Mouse (Mus musculus) CD4-positive, CD25-positive, alpha-beta regulatory T cell, adult 4 months (primary cell): ENCODE measurements around the gene Gprasp2. TPM values are rescaled to one million over a fixed set of nuclear protein-coding genes. Genes with fewer than 3 reads are reported as not detected.
A peak's percentile ranks its signal among the peaks of the same experiment; 100 is the strongest.
"Not testable (repeated sequence)": the region's sequence is repeated elsewhere in the genome, so short reads cannot be mapped to it uniquely, and the experiment has no call there.

ENCODE experiments used
- ATAC-seq: one replicate; pipeline ENCODE4 v1.8.0; 2017
- polyA plus RNA-seq, 2 experiments: library from polyadenylated mRNA; unstranded; fragments of 100-300 nt; shearing (Covaris generic); gene quantifications; one replicate each; pipeline ENCODE4 v1.2.1; 2017

The Gprasp2 gene
- polyA plus RNA-seq, result 10 to 100 TPM in 1 of 2 experiments, 1 to 10 TPM in 1; 9.1 to 13.7 TPM

DNA sequence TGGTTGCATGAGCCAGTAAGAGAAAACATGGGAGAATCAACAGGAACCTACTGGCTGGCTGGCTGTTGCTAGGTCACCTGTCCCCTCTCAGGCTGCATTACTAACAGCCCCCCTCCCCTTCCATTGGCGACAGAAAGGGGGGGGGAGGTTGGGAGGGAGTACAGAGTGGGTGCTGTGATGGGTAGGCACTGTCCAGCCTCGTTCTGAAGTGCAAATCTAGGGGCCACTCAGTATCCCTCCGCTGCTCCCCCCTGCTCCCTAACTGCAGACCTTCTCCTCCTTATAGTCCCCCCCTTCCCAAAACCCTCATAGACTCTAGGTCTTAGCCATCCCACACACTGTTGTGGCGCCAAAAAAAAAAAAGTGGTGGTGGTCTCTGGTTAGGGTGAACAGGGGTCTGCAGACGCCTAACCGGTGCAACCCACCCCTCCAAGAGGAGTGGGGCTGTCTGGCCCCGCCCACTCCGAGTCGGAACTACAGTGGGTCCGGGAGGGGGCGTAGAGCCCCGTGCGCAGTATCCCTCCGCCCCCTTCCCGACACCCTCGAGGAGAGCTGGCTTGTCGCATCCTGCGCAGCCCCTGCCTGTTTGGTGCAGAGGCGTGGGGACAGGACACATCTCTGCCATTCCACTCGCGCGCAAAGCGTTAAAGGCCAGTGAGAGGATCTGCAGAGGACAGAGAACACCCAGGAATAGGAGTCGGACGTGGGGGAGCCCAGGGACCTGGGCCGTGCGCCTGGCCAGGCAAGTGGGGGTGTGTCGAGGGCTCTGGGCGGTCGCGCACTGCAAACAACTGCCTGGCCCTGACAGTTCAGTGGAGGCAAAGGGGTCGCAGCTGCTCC, at the start of gene Gprasp2:
Gene Gprasp2 (plus strand): TSS at position 514 of the 840 bp plus-strand sequence.
- ATAC-seq, result peak; percentile 70

DNA sequence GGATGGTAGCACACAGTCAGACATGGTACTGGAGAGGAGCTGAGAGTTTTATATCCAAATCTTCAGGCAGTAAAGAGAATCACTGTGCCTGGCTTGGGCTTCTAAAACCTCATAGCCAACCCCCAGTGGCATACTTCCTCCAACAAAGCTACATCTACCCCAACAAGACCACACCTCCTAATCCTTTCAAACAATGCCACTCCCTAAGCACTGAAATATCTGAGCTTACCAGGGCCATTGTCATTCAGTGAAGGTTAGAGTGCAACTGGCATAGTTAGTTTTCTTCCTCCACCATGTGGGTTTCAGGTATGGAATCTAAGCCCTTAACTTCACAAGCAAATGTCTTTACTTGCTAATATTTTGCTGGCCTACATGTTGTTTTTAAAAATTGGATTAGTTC, 47.3 kb upstream of the Gprasp2 start:
- ATAC-seq, result no peak

DNA sequence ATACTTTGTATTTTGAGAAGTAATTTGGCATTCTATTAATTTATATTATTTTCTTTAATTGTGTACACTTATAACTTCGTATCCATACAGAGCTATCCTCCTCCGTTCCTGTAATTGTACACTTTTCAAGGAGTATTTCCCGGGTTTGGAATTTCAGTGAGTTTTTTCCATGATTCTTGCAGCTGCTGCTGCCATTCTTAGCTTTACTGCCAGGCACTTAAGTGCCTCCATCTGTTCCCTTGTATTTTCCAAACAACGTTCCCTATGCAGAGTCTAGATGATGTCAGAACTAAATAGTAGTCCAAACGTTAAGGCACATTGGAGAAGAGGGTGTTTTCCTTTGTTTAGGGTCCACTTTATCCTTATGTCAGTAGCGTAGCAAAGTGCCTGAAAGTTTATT, 46.5 kb upstream of the Gprasp2 start:
- no peak for ATAC-seq

DNA sequence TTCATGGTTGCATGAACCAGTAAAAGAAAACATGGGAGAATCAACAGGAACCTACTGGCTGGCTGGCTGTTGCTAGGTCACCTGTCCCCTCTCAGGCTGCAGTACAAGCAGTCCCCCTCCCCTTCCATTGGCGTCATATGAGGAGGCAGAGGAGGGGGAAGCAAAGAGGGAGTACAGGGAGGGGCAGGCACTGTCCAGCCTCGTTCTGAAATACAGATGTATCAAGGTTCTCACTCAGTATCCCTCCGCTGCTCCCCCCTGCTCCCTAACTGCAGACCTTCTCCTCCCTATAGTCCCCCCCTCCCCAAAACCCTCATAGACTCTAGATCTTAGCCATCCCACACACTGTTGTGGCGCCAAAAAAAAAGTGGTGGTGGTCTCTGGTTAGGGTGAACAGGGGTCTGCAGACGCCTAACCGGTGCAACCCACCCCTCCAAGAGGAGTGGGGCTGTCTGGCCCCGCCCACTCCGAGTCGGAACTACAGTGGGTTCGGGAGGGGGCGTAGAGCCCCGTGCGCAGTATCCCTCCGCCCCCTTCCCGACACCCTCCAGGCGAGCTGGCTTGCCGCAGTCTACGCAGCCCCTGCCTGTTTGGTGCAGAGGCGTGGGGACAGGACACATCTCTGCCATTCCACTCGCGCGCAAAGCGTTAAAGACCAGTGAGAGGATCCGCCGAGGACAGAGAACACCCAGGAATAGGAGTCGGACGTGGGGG, 43.1 kb upstream of the Gprasp2 start:
- ATAC-seq, result peak; percentile 68

DNA sequence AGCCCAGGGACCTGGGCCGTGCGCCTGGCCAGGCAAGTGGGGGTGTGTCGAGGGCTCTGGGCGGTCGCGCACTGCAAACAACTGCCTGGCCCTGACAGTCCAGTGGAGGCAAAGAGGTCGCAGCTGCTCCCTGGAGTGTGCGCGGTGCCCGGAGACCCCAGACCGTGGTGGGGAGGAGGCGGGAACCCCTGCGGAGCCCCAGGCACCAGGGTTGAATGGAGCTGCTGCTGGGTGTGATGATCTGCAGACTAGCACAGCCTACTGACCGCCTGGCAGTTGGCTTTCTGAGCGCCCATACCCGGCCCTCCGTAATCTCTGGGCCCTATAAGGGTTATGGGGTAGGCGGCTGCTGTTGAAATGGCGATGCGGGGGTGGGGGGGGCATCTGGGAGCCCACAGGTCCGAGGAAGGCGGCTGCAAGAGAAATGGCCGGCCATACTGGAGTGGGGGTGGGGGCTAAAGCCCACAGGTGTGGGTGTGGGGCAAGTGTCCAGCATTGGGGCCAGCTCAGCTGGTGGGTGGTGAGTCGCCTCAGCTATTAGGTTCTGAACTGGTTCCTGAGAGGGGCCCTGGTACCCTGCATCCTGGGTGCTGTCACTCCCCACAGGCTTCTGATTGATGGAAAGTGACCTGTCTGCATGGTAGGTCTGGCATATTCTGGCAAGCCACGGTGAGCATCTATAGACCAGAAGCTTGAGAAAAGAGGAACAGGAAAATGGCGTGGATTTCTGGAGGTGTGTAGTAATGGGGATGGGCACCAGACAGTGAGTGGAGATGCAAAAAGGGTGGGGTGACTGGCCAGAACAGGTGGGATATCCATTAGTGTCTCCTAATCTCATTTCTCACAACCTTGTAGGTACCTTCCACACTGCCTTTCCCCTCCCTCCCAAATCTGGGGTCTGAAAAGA, 42.3 kb upstream of the Gprasp2 start:
- peak; percentile 45 for ATAC-seq

DNA sequence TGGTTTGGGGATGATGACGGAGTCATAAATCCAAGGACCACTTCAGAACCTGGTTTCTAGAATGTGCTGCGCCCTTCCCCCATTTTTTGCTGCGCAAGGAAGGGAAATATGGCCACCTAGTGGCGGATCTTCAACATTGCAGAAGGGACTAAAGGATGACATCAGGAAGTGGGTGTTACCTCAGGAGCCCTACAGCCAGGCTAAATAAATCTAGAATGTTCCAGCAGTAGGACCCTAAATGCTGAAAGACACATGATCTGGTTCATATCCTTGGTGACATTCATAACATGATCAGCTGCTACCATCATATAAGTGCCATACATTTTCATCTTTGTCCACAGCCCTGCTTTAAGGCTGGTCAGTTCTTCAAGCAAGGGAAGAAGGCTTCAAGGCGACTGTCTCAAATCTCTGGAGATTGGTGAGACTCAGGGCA, 41.6 kb upstream of the Gprasp2 start, which contains the start of gene Bhlhb9:
Gene Bhlhb9 (plus strand): TSS at position 383 of the 433 bp plus-strand sequence.
- peak; percentile 87 for ATAC-seq

DNA sequence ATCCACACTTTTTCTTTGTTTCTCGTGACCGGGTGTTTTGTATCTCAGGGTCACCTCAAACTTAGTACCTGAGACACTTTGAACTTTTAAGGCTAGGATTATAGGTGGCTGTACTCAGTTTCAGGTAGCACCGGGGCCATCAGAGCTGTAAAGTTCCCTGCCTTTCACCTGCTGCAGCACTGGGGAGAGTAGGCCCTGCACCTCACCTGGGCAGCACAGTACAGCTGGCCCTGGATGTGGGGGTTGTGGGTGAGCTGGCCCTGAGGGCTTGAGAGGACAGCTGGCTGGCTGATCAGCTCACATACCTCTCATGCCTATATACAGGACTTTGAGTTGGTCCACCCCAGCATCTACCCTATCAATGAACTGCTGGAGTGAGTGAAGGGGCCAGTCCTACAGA, 34.7 kb upstream of the Gprasp2 start:
- no peak for ATAC-seq

DNA sequence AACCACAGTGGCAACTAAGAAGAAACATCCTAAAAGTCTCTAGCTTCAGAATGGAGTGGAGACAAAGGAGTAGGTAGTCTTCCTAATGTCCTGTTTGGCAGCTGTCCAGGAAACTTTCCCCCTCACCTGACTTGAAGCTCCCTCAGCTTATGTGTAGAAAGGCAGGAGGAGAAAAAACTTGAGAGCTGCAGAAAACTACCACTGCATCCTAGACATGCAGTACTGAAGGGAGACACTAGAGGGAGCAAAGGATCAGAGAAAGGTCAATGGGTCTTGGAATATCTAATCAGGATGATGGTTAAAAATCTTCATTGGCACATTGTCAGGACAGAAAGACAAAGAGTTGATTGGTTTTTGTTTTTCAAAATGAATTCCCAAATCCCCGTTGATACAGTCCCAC, 33.1 kb upstream of the Gprasp2 start:
- ATAC-seq, result peak; percentile 80

DNA sequence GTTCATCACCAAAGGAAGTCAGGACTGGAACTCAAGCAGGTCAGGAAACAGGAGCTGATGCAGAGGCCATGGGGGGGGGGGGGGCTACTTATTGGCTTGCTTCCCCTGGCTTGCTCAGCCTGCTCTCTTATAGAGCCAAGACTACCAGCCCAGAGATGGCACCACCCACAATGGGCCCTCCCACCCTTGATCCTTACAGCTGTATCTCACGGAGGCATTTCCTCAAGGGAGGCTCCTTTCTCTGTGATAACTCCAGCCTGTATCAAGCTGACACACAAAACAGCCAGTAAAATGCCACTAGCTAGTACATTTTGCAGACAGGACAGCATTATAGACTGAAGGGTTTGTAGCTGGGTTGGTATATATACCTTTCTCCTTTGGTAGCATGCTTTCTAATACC, 2.9 kb upstream of the Gprasp2 start:
- ATAC-seq, result not testable (repeated sequence)

DNA sequence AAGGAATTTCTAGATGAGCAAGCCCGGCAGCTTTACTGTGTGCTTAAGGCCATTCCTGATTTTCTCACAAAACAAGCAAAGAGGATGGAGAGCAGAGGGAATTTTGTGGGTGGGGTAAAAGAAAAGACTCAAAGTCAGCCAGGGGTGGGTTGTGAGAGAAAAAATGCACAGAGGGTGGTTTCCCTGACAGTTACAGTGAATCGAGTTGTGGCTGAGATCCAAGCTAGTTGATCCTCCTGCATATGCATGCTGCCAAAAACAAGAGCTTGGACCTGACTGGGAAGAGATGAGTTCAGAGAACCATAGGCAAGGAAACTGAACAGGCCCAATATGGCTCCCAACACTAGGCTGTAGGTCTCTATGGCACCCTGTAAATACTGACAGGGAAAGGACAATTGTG, 938 bp upstream of the Gprasp2 start:
- no peak for ATAC-seq

DNA sequence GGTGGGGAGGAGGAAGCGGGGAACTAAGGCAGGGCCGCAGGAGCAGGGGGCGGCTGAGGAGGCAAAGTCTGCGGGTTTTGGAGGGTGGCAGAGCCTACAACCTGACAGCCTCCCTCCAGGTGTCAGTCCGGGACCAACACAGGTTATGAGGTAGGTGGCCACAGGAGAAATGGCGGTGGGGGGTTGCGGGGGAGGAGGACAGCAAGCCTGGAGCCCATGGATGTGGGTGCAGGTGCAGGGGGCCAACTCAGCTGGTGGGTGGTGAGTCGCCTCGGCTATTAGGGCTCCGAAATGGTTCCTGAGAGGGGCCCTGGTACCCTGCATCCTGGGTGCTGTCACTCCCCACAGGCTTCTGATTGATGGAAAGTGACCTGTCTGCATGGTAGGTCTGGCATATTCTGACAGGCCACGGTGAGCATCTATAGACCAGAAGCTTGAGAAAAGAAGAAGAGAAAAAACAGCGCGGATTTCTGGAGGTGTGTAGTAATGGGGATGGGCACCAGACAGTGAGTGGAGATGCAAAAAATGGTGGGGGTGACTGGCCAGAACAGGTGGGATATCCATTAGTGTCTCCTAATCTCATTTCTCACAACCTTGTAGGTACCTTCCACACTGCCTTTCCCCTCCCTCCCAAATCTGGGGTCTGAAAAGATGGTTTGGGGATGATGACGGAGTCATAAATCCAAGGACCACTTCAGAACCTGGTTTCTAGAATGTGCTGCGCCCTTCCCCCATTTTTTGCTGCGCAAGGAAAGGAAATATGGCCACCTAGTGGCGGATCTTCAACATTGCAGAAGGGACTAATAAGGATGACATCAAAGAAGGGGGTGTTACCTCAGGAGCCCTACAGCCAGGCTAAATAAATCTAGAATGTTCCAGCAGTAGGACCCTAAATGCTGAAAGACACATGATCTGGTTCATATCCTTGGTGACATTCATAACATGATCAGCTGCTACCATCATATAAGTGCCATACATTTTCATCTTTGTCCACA, 860 bp downstream of the Gprasp2 start:
- peak; percentile 83 for ATAC-seq

DNA sequence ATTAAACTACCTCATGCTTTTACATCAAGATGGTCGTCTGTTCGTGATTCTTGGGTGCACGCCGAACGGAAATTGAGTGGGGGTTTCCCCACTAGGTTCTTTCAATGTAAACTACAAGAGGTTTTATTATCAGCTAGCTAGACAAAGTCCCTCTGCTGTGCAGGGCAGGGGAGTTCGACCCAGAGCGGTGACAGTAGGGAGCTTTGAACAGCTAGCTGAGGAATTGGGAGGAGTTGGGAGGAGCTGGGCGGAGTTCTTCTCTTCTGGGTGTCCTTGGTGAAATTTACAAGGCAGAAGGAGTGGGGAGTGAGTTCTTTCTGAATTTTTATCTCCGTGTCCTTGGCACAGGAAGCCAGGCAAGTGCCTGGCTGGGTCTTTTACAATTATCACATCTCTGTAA, 28.0 kb downstream of the Gprasp2 start:
- not testable (repeated sequence) for ATAC-seq

DNA sequence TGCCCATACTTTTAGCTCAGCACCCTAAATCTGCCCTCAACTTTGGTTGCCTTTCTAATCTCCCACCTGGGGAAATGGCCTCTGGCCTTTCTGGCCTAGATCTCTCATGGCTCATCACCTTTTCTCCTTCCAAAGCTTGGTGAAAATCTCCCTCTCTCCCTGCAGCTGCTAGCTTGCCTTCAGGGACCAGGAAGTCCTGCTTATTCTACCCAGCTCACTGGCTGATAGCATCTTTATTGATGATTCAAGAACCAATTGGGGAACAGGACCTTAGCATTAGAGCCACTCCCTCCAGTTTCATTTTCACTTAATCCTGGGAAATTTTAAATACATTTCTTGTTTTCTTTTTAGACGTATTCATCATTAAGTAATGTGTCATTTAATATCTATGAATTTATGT, 37.8 kb downstream of the Gprasp2 start:
- ATAC-seq, result no peak

DNA sequence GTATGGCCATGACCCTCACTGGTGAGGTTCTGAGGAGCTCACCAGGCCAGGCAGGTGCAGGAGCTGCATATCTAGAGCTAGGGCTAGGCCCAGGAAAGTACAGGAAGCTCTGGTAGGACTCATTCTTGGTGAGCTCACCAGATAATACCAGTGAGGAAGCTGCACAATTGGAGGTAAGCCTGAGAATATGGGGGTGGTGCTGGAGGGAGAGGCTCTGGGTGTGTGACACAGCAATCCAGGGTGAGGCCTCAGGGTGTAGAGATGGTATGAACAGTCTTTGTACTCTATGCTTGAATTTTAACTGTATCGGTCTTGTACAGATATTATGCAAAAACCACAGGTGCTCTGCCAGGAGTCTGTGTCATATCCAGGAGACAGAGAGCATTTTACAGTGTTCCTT, 40.8 kb downstream of the Gprasp2 start:
- no peak for ATAC-seq

DNA sequence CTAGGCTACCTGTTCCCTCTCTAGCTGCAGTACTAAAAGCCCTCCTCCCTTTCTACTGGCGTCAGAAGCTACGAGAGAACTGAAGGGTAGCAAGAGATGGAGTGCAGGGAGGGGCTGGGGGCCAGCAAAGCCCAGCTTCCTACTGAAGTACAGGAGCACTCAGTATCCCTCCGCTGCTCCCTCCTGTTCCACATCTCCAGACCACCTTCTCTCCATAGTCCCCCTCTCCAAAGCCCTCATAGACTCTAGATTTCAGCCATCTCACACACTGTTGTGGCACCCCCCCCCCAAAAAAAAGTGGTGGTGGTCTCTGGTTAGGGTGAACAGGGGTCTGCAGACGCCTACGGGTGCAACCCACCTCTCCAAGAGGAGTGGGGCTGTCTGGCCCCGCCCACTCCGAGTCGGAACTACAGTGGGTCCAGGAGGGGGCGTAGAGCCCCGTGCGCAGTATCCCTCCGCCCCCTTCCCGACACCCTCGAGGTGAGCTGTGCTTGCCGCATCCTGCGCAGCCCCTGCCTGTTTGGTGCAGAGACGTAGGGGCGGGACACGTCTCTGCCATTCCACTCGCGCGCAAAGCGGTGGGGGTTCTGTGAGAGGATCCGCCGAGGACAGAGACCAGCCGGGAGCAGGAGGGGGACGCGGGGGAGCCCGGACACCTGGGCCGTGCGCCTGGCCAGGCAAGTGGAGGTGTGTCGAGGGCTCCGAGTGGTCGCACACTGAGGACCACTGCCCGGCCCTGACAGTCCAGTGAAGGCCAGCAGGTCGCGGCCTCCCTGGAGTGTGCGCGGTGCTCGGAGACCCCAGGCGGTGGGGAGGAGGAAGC, 46.8 kb downstream of the Gprasp2 start:
- peak; percentile 95 for ATAC-seq

DNA sequence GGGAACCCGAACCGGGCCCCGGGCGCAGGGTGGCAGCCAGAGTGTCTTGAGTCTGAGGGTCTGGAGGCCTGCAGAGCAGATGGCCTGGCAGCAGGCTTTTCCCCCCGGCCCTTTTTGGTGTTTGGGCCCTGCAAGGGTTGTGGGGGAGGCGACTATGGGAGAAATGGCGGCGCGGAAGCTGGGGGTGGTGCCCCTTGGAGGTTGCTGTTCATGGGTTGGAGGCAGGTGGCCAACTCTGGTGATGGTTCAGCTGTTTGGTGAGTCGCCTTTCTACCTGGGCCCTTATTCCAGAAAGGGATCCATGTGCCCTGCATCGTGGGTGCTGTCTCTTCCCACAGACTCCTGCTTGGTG, 47.4 kb downstream of the Gprasp2 start:
- peak; percentile 53 for ATAC-seq
